Mouse (Mus musculus): ENCODE data around the gene Tm4sf20.

DNA sequence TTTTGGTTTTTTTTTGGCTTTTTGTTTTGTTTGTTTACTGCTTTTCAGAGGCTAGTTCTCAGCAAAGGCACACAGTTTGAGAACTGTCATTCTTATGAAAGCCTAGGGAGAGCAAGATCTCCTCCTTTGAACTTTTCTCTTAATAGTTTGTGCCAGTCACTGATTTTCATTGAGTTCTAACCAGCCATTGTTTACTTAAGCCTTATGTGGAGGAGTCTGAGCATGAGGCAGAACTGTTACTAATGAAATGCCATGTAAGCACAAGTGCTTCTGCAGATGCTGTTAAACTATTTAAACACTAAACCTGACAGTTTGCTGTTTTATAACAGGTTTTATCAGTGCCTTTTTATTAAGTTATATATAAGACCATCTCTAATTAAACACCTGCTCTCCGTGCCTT, 30.2 kb downstream of the Tm4sf20 start:
- TF ChIP-seq POLR2A (IDR thresholded peaks at IDR 0.05; ENCODE audit: low read depth, low read length) (no peak), CTCF (conservative IDR thresholded peaks at IDR 0.05; ENCODE audit: insufficient read depth, insufficient read length, low read depth, low read length) (no peak)
